Mouse (Mus musculus) bone marrow, adult 2 months (tissue): ENCODE measurements around the gene Hsd17b11.

Experiments used
- CTCF ChIP-seq: fragments of 200-500 bp; IDR thresholded peaks from 2 replicates; pipeline ENCODE4 v1.5.1; 2011; ENCODE audit warnings: low read length, control low read depth; ENCODE audit not compliant: control insufficient read depth, insufficient read depth
- POLR2A ChIP-seq: fragments of 200-500 bp; IDR thresholded peaks from 2 replicates; pipeline ENCODE4 v1.6.1; 2011; ENCODE audit warnings: low read depth, mild to moderate bottlenecking, control low read depth, low read length, borderline replicate concordance; ENCODE audit not compliant: control insufficient read depth

DNA sequence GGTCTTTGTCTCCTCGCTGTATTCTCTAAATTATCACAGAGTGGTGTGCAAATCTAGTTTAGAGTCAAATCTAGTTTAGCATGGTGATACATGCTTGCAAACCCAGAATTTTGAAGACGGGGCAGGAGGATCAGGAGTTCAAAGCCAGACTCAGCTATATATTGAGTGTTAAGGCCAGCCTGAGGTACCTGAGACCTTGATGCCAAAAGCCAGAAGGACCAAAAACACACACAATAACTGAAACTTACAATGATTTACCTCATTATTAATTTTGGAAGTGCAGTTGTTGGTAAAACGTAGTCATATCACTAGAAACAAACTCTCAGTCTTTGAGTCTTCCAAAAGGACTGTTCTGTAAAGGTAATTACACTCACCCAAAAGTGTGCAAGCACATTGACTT is 12.3 kb downstream of the Hsd17b11 start:
- TF ChIP-seq POLR2A (no peak), CTCF (no peak)
